Mouse (Mus musculus) lung, adult 2 months (tissue): ENCODE data around the gene Dnajc4.

Experiments used
- CTCF ChIP-seq: fragments of 200-500 bp; IDR thresholded peaks from 2 replicates; pipeline ENCODE4 v1.5.1; 2011; ENCODE audit warnings: mild to moderate bottlenecking, low read length, control low read depth; ENCODE audit not compliant: insufficient read depth
- POLR2A ChIP-seq: fragments of 200-500 bp; IDR thresholded peaks from 2 replicates; pipeline ENCODE4 v1.6.1; 2011; ENCODE audit warnings: low read depth, mild to moderate bottlenecking, control low read depth, low read length, borderline replicate concordance; ENCODE audit errors: extremely low read depth

- TF ChIP-seq CTCF (no peak), POLR2A (no peak)
Observed at GRCm38 (mm10) chr19:6985300-6985699, 7.1 kb downstream of the Dnajc4 start.
